Mouse (Mus musculus): ENCODE results near the gene Spin2e. TPM values are rescaled to one million over a fixed set of nuclear protein-coding genes. Genes with fewer than 3 reads are reported as not detected.
"Not testable (repeated sequence)": the region's sequence is repeated elsewhere in the genome, so short reads cannot be mapped to it uniquely, and the experiment has no call there.

Gene Spin2e
- not detected in 2 replicates for polyA plus RNA-seq (2015; fragmentation: Nextera tagmentation; extraction: Ambion mirVana)

DNA sequence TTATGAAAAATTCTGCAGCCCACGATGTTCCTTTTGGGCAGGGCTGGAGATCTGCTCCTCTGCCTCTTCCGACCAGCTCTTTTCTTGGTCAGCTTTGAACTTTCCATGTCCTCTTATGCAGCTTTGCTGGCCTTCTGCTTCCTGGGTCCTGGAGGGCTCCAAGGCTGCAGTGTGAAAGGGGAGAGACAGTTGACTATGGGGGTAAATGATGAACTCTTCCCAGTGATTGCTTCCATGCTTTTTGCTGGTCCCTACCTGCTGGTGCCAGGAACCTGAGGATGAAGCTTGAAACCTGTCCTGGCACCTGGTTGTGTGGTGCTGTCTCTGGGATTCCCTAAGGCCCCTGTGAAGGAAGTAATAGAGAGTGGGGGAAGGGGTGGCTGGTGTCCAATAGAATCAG, at the start of gene Spin2e:
Spin2e (minus strand) TSS at position 101 of the 400 bp plus-strand sequence.
- not testable (repeated sequence) for H3K4me2 ChIP-seq; H3K4me1 ChIP-seq; H3K27ac ChIP-seq (replicated peaks); H3K9me3 ChIP-seq (replicated peaks); H3K27me3 ChIP-seq (replicated peaks); H3K9ac ChIP-seq (replicated peaks); ATAC-seq (ENCODE audit: low FRiP score); H3K4me3 ChIP-seq (replicated peaks); H3K36me3 ChIP-seq
- 85% methylated on average over 2 of the region's 2 CpGs for WGBS

DNA sequence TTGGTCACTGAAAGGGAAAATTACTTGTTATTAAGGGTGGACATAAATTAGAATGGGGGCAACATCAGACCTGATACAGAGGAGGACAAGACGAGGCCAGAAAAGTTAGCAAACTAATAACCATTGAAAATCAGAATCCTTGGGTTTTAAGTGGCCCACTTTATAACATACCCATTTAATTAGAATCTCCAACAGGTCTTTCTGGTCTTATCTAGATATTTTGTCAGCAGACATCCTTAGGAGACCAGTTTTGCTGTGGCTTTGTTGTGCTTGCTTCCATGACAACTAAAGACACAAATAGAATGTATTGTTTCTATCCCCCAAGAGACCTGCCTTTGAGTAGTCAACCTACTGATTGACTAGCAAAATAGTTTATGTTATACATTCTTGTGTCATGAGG, 44.5 kb downstream of the Spin2e start, which contains the start of gene Gm21883:
Gm21883 (minus strand) TSS at position 101 of the 400 bp plus-strand sequence.
- WGBS: no CpG with 5 or more reads among the region's 1 CpGs

More for the DNA sequence above, 44.5 kb downstream of the Spin2e start, which contains the start of gene Gm21883:
- H3K4me3 ChIP-seq (replicated peaks); H3K27me3 ChIP-seq (replicated peaks); H3K27ac ChIP-seq (replicated peaks); H3K9ac ChIP-seq (replicated peaks); ATAC-seq (ENCODE audit: low FRiP score); H3K36me3 ChIP-seq; H3K9me3 ChIP-seq (replicated peaks); H3K4me2 ChIP-seq; H3K4me1 ChIP-seq: not testable (repeated sequence)

Other genes starting within 250 kb of the Spin2e start
- gene Btbd35f19, start 235.0 kb downstream of the Spin2e start, polyA plus RNA-seq (2015; fragmentation: Nextera tagmentation; extraction: Ambion mirVana): not detected in 2 replicates
- gene Gm21883, start 44.6 kb downstream of the Spin2e start, polyA plus RNA-seq (2015; fragmentation: Nextera tagmentation; extraction: Ambion mirVana): not detected in 2 replicates
- gene Btbd35f25, start 98.2 kb upstream of the Spin2e start, polyA plus RNA-seq (2015; fragmentation: Nextera tagmentation; extraction: Ambion mirVana): not detected in 2 replicates

All from neural tube, embryonic 15.5 days (tissue).